Mouse (Mus musculus): ENCODE results near the gene Dzank1. TPM values are rescaled to one million over a fixed set of nuclear protein-coding genes. Genes with fewer than 3 reads are reported as not detected.
A peak's percentile ranks its signal among the peaks of the same experiment; 100 is the strongest.

Gene Dzank1
- 8.6 and 11.9 TPM in 2 replicates for polyA plus RNA-seq (2015; fragmentation: Nextera tagmentation; extraction: Ambion mirVana)

DNA sequence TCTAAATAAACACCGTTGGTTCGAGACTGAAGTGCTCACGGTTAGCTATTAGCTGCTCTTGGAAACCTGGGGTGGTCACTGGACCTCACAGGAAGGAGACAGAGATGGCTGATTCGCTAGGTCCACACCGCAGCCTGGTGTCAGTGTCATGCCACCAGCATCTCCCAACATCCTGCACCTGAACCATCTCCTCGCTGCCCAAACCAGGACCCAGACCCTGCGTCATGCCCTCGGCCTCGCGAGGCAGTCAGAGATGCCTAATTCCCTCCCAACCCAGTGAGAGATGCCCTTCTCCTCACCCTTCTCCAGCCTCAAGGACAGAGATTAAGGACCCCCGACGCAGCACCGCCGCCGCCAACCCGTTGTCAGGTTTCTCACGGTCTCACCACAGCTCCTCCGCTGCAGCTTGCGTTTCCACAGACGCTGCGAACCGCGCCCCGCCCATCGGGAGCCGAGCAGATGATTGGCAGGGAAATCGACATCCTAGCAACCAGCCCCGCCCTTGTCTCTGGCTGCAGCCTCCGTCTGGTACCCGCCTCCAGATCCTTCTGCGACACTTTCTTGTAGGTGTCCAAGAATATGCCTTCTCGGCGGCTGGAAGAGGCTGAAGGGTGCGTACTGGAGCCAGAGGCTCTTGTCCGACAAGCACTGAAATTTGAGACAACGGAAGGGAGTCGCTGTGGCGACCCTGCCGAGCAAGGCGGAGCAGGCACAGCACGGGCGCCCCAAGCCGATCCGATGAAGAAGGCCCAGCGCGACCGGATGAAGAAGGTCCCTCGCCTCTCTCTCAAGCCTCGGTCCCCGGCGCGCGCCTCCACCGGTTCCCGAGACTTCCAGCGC lies at the start of gene Dzank1, which contains the start of gene Polr3f:
Gene Dzank1 (minus strand): TSS at position 434 of the 840 bp plus-strand sequence.
Gene Polr3f (plus strand): TSS at position 738 of the 840 bp plus-strand sequence.
- Histone ChIP-seq H3K36me3 (peaks cover 8% of the 10 kb centered on the region), H3K9ac (peak within 1 kb of the TSS; percentile 86), H3K27ac (peak within 1 kb of the TSS; percentile 96), H3K4me1 (replicated peaks) (peaks cover 30% of the 10 kb centered on the region), H3K27me3 (0 out of 2 replicates have a peak, but pooled peaks cover 4% of the 10 kb centered on the region), H3K4me2 (peak within 1 kb of the TSS; percentile 89), H3K4me3 (peak within 1 kb of the TSS; percentile 81), H3K9me3 (no peaks in the 10 kb centered on the region)
- 1% methylated on average over 56 of the region's 56 CpGs for WGBS
- ATAC-seq (ENCODE audit: low FRiP score): peak; percentile 99

DNA sequence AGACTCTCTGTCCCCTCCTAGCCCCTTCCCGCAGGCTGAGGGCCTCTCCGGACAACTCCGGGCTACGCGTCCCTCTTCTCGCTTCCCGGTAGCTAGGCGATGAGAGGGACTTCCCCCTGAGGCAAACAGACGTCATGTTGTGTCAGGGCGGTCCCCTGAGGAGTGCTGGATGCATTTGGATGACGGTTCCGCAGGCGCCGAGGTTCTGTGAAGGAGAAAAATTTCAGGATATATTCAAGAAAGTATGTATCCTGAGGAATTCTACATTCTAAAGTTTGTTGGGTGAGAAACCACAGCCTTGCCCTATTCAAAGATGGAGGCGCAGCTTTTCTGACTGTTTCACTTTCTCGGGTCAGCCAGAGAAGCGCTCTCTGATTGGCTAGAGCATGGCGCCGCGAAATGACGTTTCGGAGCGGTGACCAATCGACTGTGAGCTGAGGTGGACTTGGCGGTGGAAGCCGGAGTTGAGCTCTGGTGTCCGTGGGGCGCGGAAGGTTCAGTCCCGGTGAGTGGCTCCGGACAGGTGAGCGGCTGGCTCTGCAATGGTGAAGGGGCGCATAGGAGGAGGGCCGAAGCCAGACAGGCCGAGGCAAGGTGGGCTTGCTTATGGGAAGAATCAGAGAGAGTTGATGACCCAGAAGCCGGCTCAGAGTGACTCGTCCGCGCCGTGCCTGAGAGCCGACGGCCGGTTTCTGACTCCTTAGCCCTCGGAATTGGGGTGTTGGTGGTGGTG lies 28.8 kb upstream of the Dzank1 start, which contains the start of gene Sec23b:
Gene Sec23b (plus strand): TSS at position 410 of the 733 bp plus-strand sequence.
- H3K9ac ChIP-seq: peak within 1 kb of the TSS; percentile 79
- H3K27ac ChIP-seq: peak within 1 kb of the TSS; percentile 79
- H3K4me1 ChIP-seq (replicated peaks): peaks cover 16% of the 10 kb centered on the region
- peak within 1 kb of the TSS; percentile 75 for H3K4me3 ChIP-seq
- WGBS: under 1% methylated on average over 44 of the region's 44 CpGs
- H3K27me3 ChIP-seq: no peaks in the 10 kb centered on the region
- H3K4me2 ChIP-seq: peak within 1 kb of the TSS; percentile 71
- peak; percentile 98 for ATAC-seq (ENCODE audit: low FRiP score)
- no peaks in the 10 kb centered on the region for H3K9me3 ChIP-seq
- peaks cover 16% of the 10 kb centered on the region for H3K36me3 ChIP-seq

- ATAC-seq (ENCODE audit: low FRiP score): no peak
- Histone ChIP-seq H3K9ac (peak overlapping the region; percentile 72), H3K27ac (peak overlapping the region; percentile 79), H3K4me3 (peak overlapping the region; percentile 75), H3K9me3 (no peaks in the 10 kb centered on the region), H3K36me3 (peaks cover 12% of the 10 kb centered on the region), H3K27me3 (no peaks in the 10 kb centered on the region), H3K4me2 (peak overlapping the region; percentile 71), H3K4me1 (replicated peaks) (peaks cover 16% of the 10 kb centered on the region)
- 4% methylated on average over 14 of the region's 14 CpGs for WGBS
Observed at GRCm38 (mm10) chr2:144555286-144555819, 28.1 kb upstream of the Dzank1 start.

DNA sequence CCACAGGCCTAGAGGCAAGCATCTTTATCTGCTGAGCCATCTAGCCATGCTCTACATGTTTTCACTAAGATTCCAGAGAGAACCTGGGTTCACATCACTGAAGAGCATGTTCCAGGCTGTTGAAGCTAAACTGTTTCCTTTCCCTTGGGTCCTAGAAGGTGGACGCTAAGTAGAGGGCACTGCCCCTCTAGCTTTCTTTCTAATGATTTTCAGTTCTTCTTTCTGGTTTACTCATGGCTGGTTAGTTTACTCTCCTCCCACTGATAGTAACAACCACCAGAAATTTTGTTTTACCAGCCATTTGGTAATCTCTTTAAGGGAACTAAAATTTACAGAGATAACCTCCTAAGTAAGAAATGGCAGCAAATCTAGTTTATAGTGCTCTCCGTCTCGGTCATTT lies 26.7 kb upstream of the Dzank1 start:
- 95% methylated on average over 3 of the region's 3 CpGs for WGBS
- Histone ChIP-seq H3K27me3 (no peaks in the 10 kb centered on the region), H3K4me1 (replicated peaks) (peaks cover 28% of the 10 kb centered on the region), H3K9me3 (no peaks in the 10 kb centered on the region), H3K4me3 (no peak overlapping the region), H3K9ac (no peak overlapping the region), H3K36me3 (no peaks in the 10 kb centered on the region), H3K4me2 (no peak overlapping the region), H3K27ac (no peak overlapping the region)
- ATAC-seq (ENCODE audit: low FRiP score): no peak

DNA sequence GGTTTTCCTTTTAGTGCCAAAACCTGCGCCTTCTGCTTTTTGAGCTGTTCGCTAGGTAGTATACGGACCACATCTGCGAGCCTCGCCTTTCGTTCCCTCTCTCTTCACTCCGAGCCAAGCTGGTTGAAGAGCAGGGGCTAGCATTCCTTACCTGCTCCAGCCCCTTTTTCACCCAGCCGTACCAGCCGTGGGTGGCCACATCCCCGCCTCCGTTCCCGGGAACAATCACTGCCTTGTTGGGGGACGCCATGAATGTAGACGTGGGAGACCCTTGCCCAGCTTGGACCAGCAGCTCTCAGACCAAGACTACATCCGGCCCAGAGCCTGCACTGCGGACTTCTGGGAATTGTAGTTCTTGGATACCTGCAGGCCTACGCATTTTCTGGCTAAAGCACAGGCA lies 23.3 kb upstream of the Dzank1 start, which contains the start of gene Rbbp9:
Gene Rbbp9 (minus strand): TSS at position 341 of the 400 bp plus-strand sequence.
- WGBS: under 1% methylated on average over 17 of the region's 17 CpGs
- Histone ChIP-seq H3K9ac (peak within 1 kb of the TSS; percentile 88), H3K4me3 (peak within 1 kb of the TSS; percentile 73), H3K36me3 (peaks cover 19% of the 10 kb centered on the region), H3K4me1 (replicated peaks) (peaks cover 18% of the 10 kb centered on the region), H3K4me2 (peak within 1 kb of the TSS; percentile 63), H3K27me3 (no peaks in the 10 kb centered on the region), H3K27ac (peak within 1 kb of the TSS; percentile 88), H3K9me3 (no peaks in the 10 kb centered on the region)
- peak; percentile 98 for ATAC-seq (ENCODE audit: low FRiP score)

GRCm38 (mm10) chr2:144547559-144547958 lies 20.3 kb upstream of the Dzank1 start:
- no peaks in the 10 kb centered on the region for H3K9me3 ChIP-seq
- no peak overlapping the region for H3K27ac ChIP-seq
- ATAC-seq (ENCODE audit: low FRiP score): no peak
- H3K4me1 ChIP-seq (replicated peaks): peaks cover 13% of the 10 kb centered on the region
- H3K27me3 ChIP-seq: no peaks in the 10 kb centered on the region
- H3K9ac ChIP-seq: no peak overlapping the region
- peaks cover 44% of the 10 kb centered on the region for H3K36me3 ChIP-seq
- no peak overlapping the region for H3K4me2 ChIP-seq
- H3K4me3 ChIP-seq: no peak overlapping the region
- WGBS: 90% methylated on average over 4 of the region's 4 CpGs

- no peak overlapping the region for H3K27ac ChIP-seq
- no peak overlapping the region for H3K4me3 ChIP-seq
- ATAC-seq (ENCODE audit: low FRiP score): no peak
- no peaks in the 10 kb centered on the region for H3K9me3 ChIP-seq
- no peak overlapping the region for H3K4me2 ChIP-seq
- H3K36me3 ChIP-seq: peaks cover 56% of the 10 kb centered on the region
- H3K27me3 ChIP-seq: no peaks in the 10 kb centered on the region
- WGBS: 71% methylated on average over 1 of the region's 1 CpGs
- H3K9ac ChIP-seq: no peak overlapping the region
- peaks cover 13% of the 10 kb centered on the region for H3K4me1 ChIP-seq (replicated peaks)
Observed at GRCm38 (mm10) chr2:144545481-144545880, 18.3 kb upstream of the Dzank1 start.

DNA sequence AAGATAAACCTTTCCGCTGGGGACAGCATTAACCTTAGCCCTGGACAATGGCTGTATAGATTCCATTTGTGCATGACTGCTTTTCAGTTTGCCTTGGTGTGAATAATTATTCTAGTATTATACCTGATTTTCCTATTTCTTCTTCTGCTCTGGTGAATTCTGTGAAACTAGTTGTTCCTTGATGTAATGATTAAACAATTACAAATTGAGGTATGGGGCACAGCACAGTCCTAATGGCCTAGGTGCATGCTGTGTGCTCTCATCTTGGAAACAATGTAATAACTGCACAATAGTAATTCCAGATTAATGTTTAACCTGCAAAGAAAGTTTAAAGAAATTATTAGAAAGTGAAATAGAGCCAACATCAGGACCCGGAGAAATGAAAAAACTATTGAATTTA lies 17.8 kb upstream of the Dzank1 start:
- H3K4me3 ChIP-seq: no peak overlapping the region
- H3K4me2 ChIP-seq: no peak overlapping the region
- 96% methylated on average over 2 of the region's 2 CpGs for WGBS
- no peaks in the 10 kb centered on the region for H3K9me3 ChIP-seq
- H3K27ac ChIP-seq: no peak overlapping the region
- no peak for ATAC-seq (ENCODE audit: low FRiP score)
- no peaks in the 10 kb centered on the region for H3K27me3 ChIP-seq
- H3K4me1 ChIP-seq (replicated peaks): peaks cover 12% of the 10 kb centered on the region
- H3K36me3 ChIP-seq: peaks cover 60% of the 10 kb centered on the region
- no peak overlapping the region for H3K9ac ChIP-seq

DNA sequence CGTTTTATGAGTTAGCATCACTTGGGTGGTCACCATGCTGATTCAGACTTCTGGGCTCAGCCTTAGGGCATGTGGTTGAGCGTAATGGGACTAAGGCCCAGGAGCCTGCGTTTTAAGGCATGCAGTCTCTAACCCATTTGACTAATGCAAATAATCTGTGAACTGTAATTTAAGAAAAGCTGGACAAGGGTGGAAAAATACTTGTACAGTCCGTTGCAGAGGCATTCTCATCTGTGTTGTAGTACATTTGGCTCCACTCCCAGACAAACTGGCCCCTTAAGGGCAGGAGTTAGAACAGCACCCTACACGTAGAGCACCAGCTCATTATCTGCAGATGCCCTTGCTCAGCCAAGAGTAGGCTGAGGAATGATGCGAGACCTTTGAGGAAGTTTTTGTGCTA lies 17.4 kb upstream of the Dzank1 start:
- WGBS: 89% methylated on average over 6 of the region's 6 CpGs
- no peak overlapping the region for H3K4me2 ChIP-seq
- ATAC-seq (ENCODE audit: low FRiP score): no peak
- H3K4me1 ChIP-seq (replicated peaks): peaks cover 8% of the 10 kb centered on the region
- no peak overlapping the region for H3K27ac ChIP-seq
- no peaks in the 10 kb centered on the region for H3K9me3 ChIP-seq
- peaks cover 64% of the 10 kb centered on the region for H3K36me3 ChIP-seq
- H3K4me3 ChIP-seq: no peak overlapping the region
- no peaks in the 10 kb centered on the region for H3K27me3 ChIP-seq
- H3K9ac ChIP-seq: no peak overlapping the region

DNA sequence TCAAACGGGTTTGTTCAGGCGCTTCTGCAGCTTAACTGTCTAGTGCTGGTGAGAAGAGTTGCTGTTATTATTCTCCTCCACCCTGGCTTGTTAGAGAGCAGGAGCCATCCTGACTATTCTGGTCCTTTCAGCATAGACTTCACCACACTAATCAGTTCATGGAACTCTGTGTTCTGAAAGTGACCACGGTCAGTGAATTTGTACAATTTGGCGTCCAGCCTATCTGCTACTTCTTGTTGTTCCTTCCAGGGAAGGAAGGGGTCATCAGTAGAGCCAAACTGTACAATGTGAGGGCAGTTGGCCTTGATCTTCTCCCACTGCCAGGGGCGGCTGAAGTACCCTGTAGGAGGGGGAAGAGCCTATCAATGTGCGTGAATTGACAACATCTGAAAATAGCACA lies 16.5 kb upstream of the Dzank1 start:
- 95% methylated on average over 6 of the region's 6 CpGs for WGBS

DNA sequence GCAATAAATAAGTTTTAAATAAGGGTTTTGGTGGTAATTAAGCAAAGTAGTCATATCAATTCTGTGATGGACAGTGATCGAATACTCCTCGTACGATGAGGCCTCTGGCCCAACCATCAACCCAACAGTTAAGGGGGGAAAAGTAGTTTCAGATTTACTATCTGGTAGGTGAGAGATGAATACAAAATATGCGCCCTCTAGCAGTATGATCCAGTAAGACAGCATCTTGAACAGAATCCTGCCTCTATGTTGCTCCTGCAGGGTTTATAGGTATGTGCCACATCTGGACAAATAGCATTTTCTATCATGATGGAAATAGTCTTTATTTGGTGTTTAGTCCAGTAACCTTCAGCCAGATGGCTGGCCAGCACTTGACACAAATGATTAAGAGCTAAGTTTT lies 14.0 kb upstream of the Dzank1 start:
- 88% methylated on average over 4 of the region's 4 CpGs for WGBS
- Histone ChIP-seq H3K36me3 (peaks cover 83% of the 10 kb centered on the region), H3K9me3 (no peaks in the 10 kb centered on the region)

More for the DNA sequence above, 16.5 kb upstream of the Dzank1 start:
- Histone ChIP-seq H3K36me3 (peaks cover 74% of the 10 kb centered on the region), H3K9me3 (no peaks in the 10 kb centered on the region), H3K27me3 (no peaks in the 10 kb centered on the region), H3K9ac (no peak overlapping the region), H3K4me3 (no peak overlapping the region), H3K27ac (no peak overlapping the region), H3K4me1 (replicated peaks) (no peaks in the 10 kb centered on the region), H3K4me2 (no peak overlapping the region)
- no peak for ATAC-seq (ENCODE audit: low FRiP score)

GRCm38 (mm10) chr2:144537123-144537522 lies 9.9 kb upstream of the Dzank1 start:
- no peaks in the 10 kb centered on the region for H3K4me1 ChIP-seq (replicated peaks)
- H3K36me3 ChIP-seq: peaks cover 88% of the 10 kb centered on the region
- 96% methylated on average over 7 of the region's 7 CpGs for WGBS
- H3K4me3 ChIP-seq: no peak overlapping the region
- ATAC-seq (ENCODE audit: low FRiP score): no peak
- H3K9ac ChIP-seq: no peak overlapping the region
- no peaks in the 10 kb centered on the region for H3K27me3 ChIP-seq
- H3K9me3 ChIP-seq: no peaks in the 10 kb centered on the region
- H3K4me2 ChIP-seq: no peak overlapping the region
- H3K27ac ChIP-seq: no peak overlapping the region

More for the DNA sequence above, 14.0 kb upstream of the Dzank1 start:
- no peak for ATAC-seq (ENCODE audit: low FRiP score)
- H3K4me3 ChIP-seq: no peak overlapping the region
- no peak overlapping the region for H3K27ac ChIP-seq
- H3K4me2 ChIP-seq: no peak overlapping the region
- H3K27me3 ChIP-seq: no peaks in the 10 kb centered on the region
- H3K4me1 ChIP-seq (replicated peaks): no peaks in the 10 kb centered on the region
- no peak overlapping the region for H3K9ac ChIP-seq

Measured in hindbrain, embryonic 13.5 days (tissue).